Mouse (Mus musculus) stomach, postnatal 0 days (tissue): ENCODE results near the gene Eif3a.

Source experiments
- CTCF ChIP-seq: IDR thresholded peaks from 2 replicates; pipeline ENCODE4 v1.5.1; 2016; ENCODE audit warnings: antibody characterized with exemption, low read depth, mild to moderate bottlenecking, moderate library complexity
- EP300 ChIP-seq: optimal IDR thresholded peaks from 2 replicates; pipeline ENCODE3; 2016; ENCODE audit warnings: antibody characterized with exemption

GRCm38 (mm10) chr19:60756192-60757098, 34.0 kb downstream of the Eif3a start:
- no peak for TF ChIP-seq CTCF
- TF ChIP-seq EP300 = no peak
